Mouse (Mus musculus): Measurements from ENCODE around the gene Tspo2.

GRCm38 (mm10) chr17:48417521-48417920 lies 33.8 kb downstream of the Tspo2 start:
- TF ChIP-seq POLR2A (IDR thresholded peaks at IDR 0.05; ENCODE audit: low read depth, low read length), result no peak
- no peak for TF ChIP-seq CTCF (conservative IDR thresholded peaks at IDR 0.05; ENCODE audit: insufficient read depth, insufficient read length, low read depth, low read length)
